Mouse (Mus musculus): Measurements from ENCODE around the gene Tmed1. TPM values are rescaled to one million over a fixed set of nuclear protein-coding genes. Genes with fewer than 3 reads are reported as not detected.
"Not testable (repeated sequence)": the region's sequence is repeated elsewhere in the genome, so short reads cannot be mapped to it uniquely, and the experiment has no call there.

Tmed1 gene
- total RNA-seq, 2 experiments from 2014 or later, result 2.0 to 6.7 TPM

DNA sequence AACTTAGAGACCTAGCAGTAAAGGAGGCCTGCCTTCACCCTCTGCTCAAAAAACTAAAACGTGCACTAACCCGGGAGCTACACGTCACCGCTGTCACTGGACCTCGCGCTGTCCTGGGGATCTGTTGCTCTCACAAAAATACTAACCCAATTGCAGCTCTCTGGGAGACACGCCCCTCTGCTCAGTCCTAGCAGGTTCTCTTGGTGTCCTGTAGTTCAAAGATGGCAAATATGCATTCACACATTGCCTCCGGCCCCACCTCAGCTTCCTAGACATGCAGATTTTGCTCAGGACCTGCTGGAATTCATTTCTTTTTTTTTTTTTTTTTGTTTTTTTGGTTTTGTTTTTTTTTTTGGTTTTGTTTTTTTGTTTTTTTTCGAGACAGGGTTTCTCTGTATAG lies 19.4 kb downstream of the Tmed1 start:
- no peak for ATAC-seq (replicated peaks; ENCODE audit: low FRiP score, poor library complexity, severe bottlenecking)

DNA sequence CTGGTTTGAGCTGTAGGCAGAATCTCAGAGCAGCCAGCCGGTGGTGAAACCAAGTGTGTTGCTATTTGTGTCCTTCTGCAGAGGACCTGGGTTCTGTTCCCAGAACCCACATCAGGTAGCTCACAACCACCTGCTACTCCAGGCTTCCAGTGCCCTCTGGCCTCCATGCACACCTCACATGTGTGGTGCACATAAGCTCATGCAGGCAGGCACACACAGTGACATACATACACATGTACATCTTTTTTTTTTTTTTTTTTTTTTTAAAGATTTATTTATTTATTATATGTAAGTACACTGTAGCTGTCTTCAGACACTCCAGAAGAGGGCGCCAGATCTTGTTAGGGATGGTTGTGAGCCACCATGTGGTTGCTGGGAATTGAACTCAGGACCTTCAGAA lies 21.8 kb downstream of the Tmed1 start:
- ATAC-seq (replicated peaks; ENCODE audit: low FRiP score, poor library complexity, severe bottlenecking), result not testable (repeated sequence)

DNA sequence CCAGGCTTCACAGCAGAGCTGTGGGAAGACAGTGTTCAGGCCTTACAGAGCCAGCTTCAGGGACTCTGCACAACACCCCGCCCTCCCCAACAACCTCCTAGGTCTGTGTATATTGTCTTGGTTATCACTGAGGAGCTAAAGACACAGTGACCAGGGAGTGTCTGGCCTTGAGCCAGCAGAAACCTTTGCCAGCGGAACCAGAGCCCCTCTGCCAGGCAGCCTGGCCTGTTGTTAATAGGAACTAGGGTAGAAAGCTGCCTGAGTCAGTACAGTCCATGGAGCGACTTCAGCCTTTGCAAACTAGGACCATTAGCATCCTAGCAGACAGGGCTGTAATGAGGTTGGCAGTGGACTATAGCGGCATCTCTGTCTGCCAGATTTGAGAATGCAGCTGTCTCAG lies 26.0 kb downstream of the Tmed1 start:
- ATAC-seq (replicated peaks; ENCODE audit: low FRiP score, poor library complexity, severe bottlenecking), result no peak

DNA sequence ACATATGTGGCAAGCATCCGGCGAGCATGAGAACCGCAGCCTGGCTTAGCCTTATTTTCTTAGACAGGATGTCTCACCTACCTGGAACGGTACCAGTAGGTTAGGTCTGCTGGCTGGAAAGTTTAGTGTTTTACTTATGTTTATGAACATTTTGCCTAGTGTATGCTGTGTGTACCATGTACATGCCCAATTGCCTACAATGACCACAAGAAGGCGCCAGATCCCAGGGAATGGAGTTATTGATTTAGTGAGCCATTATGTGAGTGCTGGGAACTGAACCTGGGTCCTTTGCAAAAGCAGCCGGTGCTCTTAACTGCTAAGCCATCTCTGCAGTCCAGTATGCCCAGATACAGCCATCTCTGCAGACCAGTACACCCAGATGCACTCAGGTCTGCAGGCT lies 32.3 kb downstream of the Tmed1 start:
- ATAC-seq (replicated peaks; ENCODE audit: low FRiP score, poor library complexity, severe bottlenecking), result no peak

DNA sequence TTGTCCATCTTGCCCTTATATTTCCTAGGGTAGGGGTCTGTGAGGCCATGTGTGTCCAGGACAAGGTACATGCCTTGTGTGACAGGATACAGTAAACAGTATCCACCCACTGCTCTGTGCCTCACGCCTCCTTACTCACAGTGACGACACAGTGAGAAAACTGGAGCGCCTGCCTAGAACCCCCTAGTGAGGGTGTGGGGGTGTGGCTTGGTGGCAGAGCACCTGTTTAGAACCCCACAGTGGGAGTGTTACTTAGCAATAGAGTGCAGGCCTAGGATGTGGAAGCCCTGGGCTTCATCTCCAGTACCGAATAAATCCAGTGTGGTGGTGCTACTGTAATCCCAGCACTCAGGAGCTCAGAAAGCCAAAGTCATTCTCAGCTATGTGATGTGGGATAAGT lies 37.1 kb downstream of the Tmed1 start:
- ATAC-seq (replicated peaks; ENCODE audit: low FRiP score, poor library complexity, severe bottlenecking), result no peak

DNA sequence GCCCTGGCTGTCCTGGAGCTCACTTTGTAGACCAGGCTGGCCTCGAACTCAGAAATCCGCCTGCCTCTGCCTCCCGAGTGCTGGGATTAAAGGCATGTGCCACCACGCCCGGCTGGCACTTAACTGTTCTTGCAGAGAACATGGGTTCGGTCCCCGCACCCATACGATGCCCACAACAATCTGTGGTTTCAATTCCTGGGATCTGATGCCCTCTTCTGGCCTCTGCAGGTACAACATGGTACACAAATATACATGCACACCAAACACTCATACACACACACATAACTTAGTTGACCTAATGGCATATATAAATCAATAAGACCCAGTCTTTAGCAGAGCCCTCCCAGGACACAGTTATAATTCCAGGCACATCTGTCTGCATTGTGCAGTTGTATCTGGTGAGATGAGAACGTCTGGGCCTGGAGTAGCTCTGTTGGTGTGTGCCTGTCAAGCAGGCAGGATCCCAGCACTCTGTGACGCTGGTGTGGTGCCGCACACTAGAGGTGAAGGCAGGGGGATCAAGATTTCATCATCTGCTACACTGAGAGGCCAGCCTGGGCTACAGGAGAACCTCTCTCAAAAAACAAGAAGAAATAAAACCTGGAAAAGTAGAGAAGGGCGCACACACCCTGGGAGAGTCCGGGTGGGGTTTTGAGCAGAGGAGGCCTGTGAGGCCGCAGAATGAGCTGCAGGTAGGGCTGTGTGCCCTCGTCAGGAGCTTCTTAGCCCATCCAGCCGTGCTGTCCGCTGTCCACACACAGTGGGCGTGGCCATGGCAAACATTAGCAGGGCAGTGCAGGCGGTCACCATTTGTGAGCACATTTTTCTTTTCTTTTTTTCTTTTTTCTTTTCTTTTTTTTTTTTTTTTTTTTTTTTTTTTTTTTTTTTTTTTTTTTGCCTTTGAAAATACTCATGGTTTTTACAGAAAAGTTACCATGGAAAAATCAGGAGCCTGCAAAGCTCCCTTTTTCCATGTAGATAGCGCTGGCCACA lies 40.7 kb downstream of the Tmed1 start:
- peak; percentile 53; the same call in 1 of the 2 replicates for ATAC-seq (replicated peaks; ENCODE audit: low FRiP score, poor library complexity, severe bottlenecking)

DNA sequence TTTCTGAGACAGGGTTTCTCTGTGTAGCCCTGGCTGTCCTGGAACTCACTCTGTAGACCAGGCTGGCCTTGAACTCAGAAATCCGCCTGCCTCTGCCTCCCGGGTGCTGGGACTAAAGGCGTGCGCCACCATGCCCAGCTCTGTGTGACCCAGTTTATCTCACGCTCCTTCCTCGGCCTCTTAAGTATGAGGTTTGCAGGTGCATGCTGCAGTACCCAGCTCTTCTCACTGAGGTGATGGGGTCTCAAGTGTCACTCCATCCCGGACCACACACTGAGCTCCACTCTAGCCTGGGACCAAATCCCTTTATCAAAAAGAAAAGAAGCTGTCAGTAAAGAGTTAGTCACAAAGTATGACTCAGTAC lies 45.5 kb downstream of the Tmed1 start:
- not testable (repeated sequence) for ATAC-seq (replicated peaks; ENCODE audit: low FRiP score, poor library complexity, severe bottlenecking)

DNA sequence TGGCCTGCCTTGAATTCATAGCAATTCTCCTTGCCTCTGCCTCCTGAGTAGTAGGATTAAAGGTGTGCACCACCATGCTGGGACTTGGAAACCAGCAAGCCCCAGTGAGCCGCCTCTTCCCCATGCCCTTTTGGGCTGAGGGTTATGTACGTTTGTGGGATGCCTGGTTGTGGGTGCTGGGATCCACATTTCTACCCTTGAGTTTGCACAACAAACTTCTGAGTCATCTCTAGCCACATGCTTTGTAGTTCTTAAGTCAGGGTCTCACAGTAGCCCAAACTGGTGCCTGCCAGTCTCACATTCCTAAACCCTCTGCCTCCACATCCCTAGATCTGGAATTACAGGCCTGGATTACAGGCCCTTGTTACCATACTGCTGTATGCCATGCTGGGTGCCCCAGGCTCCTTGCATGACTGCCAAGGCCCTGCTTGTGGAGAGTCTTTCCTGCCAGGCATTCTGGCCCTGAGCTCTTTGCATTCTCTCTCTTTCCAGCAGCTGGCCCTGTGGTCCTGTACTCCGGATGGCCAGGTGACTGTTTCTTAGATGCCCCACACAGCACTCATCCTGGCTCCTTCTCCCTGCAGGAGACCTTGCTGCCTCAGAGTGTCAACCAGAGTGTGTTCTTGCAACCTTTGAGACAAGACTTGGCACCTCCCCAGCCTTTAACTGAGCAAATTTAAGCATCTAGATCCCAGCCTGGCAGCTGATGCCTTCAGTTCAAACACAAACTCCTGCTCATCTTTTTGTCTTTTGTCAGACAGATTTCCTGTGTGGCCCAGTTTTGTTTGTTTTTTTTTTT lies 46.1 kb downstream of the Tmed1 start:
- no peak for ATAC-seq (replicated peaks; ENCODE audit: low FRiP score, poor library complexity, severe bottlenecking)

DNA sequence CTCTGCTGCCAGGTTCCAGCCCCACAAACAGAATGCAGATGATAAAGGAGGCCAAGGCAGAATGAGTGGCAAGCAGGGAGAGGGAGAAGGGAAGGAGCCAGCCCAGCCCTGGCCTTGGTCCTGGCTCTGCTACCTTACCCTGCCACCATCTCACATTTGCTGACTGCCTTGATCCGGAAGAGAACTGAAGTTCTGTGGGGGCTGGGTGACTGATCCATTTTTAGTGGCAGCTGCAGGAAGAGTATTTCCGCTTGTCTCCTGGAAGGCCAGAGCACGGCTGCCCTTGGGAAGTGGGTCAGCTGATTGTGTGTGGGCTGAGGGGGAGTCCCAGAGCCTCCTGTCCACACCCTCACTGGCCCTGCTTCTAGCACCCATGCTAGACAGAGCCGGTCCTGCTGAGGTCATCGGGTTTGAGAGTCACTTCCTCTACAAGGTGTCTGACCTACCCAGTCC lies 46.9 kb downstream of the Tmed1 start:
- no peak for ATAC-seq (replicated peaks; ENCODE audit: low FRiP score, poor library complexity, severe bottlenecking)

DNA sequence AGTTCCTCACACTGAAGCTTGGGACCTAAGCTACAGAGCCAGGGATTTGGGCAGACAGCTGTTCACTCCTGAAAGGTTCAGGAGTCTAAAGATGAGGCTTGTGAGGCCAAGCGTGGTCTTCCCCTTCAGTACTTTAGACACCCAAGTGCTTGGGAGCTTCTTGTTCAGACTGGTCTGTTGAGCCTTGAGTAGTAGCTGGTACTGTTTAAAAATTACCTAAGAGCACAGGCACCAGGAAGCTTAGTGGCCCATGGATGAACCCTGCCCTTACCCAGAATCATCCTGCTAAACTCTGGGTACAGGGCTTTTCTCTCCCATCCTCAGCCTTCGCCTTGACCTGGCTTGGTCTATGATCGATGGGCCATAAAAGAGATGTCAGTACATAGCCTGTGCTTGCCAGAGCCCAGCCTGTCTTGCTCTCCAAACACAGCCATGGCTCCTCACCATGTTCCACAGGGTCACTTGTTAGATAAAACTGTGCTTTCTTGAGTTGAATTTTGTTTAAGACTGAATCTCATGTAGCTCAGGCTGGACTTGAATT lies 49.6 kb downstream of the Tmed1 start:
- no peak for ATAC-seq (replicated peaks; ENCODE audit: low FRiP score, poor library complexity, severe bottlenecking)

DNA sequence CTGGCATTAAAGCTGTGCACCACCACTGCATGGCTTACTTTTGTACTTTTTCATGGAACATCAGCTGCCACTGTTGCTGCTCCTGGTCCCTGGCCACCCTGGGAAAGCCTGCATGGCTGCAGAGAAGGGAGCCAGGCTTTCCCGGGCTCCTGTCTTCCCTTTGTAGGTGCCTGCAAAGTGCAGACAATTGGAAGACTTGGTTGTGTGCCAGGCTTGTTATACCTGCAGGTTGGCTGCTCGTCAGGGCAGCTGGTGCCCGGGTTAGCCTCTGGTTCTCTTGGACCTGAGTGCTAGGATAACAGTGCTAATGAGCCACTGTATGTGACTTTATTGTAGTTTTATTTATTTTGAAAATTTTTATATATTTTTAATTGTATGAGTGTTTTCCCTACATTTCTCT lies 51.2 kb downstream of the Tmed1 start:
- ATAC-seq (replicated peaks; ENCODE audit: low FRiP score, poor library complexity, severe bottlenecking), result no peak

Other genes with a start within 250 kb of the Tmed1 start
- 49.4 and 49.5 TPM in 2 replicates for gene Atg4d, start 245.0 kb downstream of the Tmed1 start, total RNA-seq (2015; ENCODE audit: low replicate concordance)
- gene Atg4d, start 245.0 kb downstream of the Tmed1 start, total RNA-seq (2017; ENCODE audit: low replicate concordance), result 73.9 and 162 TPM in 2 replicates
- gene Kri1, start 222.3 kb downstream of the Tmed1 start, total RNA-seq (2015; ENCODE audit: low replicate concordance), result 19.7 and 49.4 TPM in 2 replicates
- gene Kri1, start 222.3 kb downstream of the Tmed1 start, total RNA-seq (2017; ENCODE audit: low replicate concordance), result 18.2 and 48.8 TPM in 2 replicates
- gene Cdkn2d, start 218.8 kb downstream of the Tmed1 start, total RNA-seq (2015; ENCODE audit: low replicate concordance), result 305 and 325 TPM in 2 replicates
- gene Cdkn2d, start 218.8 kb downstream of the Tmed1 start, total RNA-seq (2017; ENCODE audit: low replicate concordance), result 151 and 194 TPM in 2 replicates
- gene Ap1m2, start 197.9 kb downstream of the Tmed1 start, total RNA-seq (2015; ENCODE audit: low replicate concordance), result 0.36 and 0.84 TPM in 2 replicates
- not detected in 2 replicates for gene Ap1m2, start 197.9 kb downstream of the Tmed1 start, total RNA-seq (2017; ENCODE audit: low replicate concordance)
- 15.9 and 35.7 TPM in 2 replicates for gene Slc44a2, start 189.6 kb downstream of the Tmed1 start, total RNA-seq (2015; ENCODE audit: low replicate concordance)
- 14.4 and 22.3 TPM in 2 replicates for gene Slc44a2, start 189.6 kb downstream of the Tmed1 start, total RNA-seq (2017; ENCODE audit: low replicate concordance)
- gene Ilf3, start 142.4 kb downstream of the Tmed1 start, total RNA-seq (2015; ENCODE audit: low replicate concordance), result 31.4 and 34.8 TPM in 2 replicates
- 29.6 and 32.8 TPM in 2 replicates for gene Ilf3, start 142.4 kb downstream of the Tmed1 start, total RNA-seq (2017; ENCODE audit: low replicate concordance)
- 4.7 TPM in 1 of 2 replicates, not detected in the other for gene Qtrt1, start 98.4 kb downstream of the Tmed1 start, total RNA-seq (2015; ENCODE audit: low replicate concordance)
- 0.98 and 4.0 TPM in 2 replicates for gene Qtrt1, start 98.4 kb downstream of the Tmed1 start, total RNA-seq (2017; ENCODE audit: low replicate concordance)
- 129 and 138 TPM in 2 replicates for gene Dnm2, start 85.3 kb downstream of the Tmed1 start, total RNA-seq (2015; ENCODE audit: low replicate concordance)
- gene Dnm2, start 85.3 kb downstream of the Tmed1 start, total RNA-seq (2017; ENCODE audit: low replicate concordance), result 181 and 184 TPM in 2 replicates
- gene AB124611, start 15.9 kb upstream of the Tmed1 start, total RNA-seq (2015; ENCODE audit: low replicate concordance), result 35.0 and 42.3 TPM in 2 replicates
- 17.2 and 18.6 TPM in 2 replicates for gene AB124611, start 15.9 kb upstream of the Tmed1 start, total RNA-seq (2017; ENCODE audit: low replicate concordance)
- 137 and 146 TPM in 2 replicates for gene Carm1, start 36.6 kb upstream of the Tmed1 start, total RNA-seq (2015; ENCODE audit: low replicate concordance)
- 95.5 and 100 TPM in 2 replicates for gene Carm1, start 36.6 kb upstream of the Tmed1 start, total RNA-seq (2017; ENCODE audit: low replicate concordance)
- 21.3 and 26.4 TPM in 2 replicates for gene Timm29, start 82.5 kb upstream of the Tmed1 start, total RNA-seq (2015; ENCODE audit: low replicate concordance)
- 23.0 and 27.2 TPM in 2 replicates for gene Timm29, start 82.5 kb upstream of the Tmed1 start, total RNA-seq (2017; ENCODE audit: low replicate concordance)
- 1.7 TPM in 1 of 2 replicates, not detected in the other for gene Yipf2, start 82.6 kb upstream of the Tmed1 start, total RNA-seq (2015; ENCODE audit: low replicate concordance)
- 1.5 and 5.8 TPM in 2 replicates for gene Yipf2, start 82.6 kb upstream of the Tmed1 start, total RNA-seq (2017; ENCODE audit: low replicate concordance)
- 48.2 and 58.4 TPM in 2 replicates for gene Smarca4, start 105.9 kb upstream of the Tmed1 start, total RNA-seq (2015; ENCODE audit: low replicate concordance)
- gene Smarca4, start 105.9 kb upstream of the Tmed1 start, total RNA-seq (2017; ENCODE audit: low replicate concordance), result 61.2 and 65.4 TPM in 2 replicates
- 2.5 and 3.6 TPM in 2 replicates for gene Ldlr, start 213.2 kb upstream of the Tmed1 start, total RNA-seq (2015; ENCODE audit: low replicate concordance)
- gene Ldlr, start 213.2 kb upstream of the Tmed1 start, total RNA-seq (2017; ENCODE audit: low replicate concordance), result 3.6 and 4.1 TPM in 2 replicates